Mouse (Mus musculus): ENCODE measurements at regions not wholly inside any gene's neighbourhood (a gene's known extent, or its start where the extent isn't known, plus 50 kb on each side); places are given as distances from the start of the nearest gene placed in this dataset.

GRCm38 (mm10) chr9:61816589-61817179 lies 97.7 kb downstream of the Rplp1 start:
- no peak for DNase-seq

- no peak for DNase-seq
Measured at GRCm38 (mm10) chr9:61815995-61816394, 98.3 kb downstream of the Rplp1 start.

GRCm38 (mm10) chr9:61813291-61813690 lies 101.1 kb downstream of the Rplp1 start:
- DNase-seq: no peak

GRCm38 (mm10) chr9:61812315-61812714 lies 102.0 kb downstream of the Rplp1 start:
- DNase-seq: no peak

- no peak for DNase-seq
Measured at GRCm38 (mm10) chr9:61810456-61810855, 103.9 kb downstream of the Rplp1 start.

GRCm38 (mm10) chr9:61808351-61809225 lies 105.8 kb downstream of the Rplp1 start:
- no peak for DNase-seq

GRCm38 (mm10) chr9:61805971-61806370 lies 108.4 kb downstream of the Rplp1 start:
- DNase-seq: no peak

- no peak for DNase-seq
Measured at GRCm38 (mm10) chr9:61803555-61803954, 110.8 kb downstream of the Rplp1 start.

- DNase-seq: no peak
Measured at GRCm38 (mm10) chr9:61802694-61803093, 111.6 kb downstream of the Rplp1 start.

GRCm38 (mm10) chr9:61799535-61799934 lies 114.8 kb downstream of the Rplp1 start:
- DNase-seq: no peak

- no peak for DNase-seq
Measured at GRCm38 (mm10) chr9:61795910-61796309, 118.4 kb downstream of the Rplp1 start.

GRCm38 (mm10) chr9:61791435-61792064 lies 122.8 kb downstream of the Rplp1 start:
- DNase-seq: no peak

GRCm38 (mm10) chr9:61790849-61791248 lies 123.5 kb downstream of the Rplp1 start:
- no peak for DNase-seq

GRCm38 (mm10) chr9:61789066-61789897 lies 125.1 kb downstream of the Rplp1 start:
- DNase-seq: no peak

GRCm38 (mm10) chr9:61781469-61781868 lies 132.9 kb downstream of the Rplp1 start:
- DNase-seq: no peak

- DNase-seq: no peak
Measured at GRCm38 (mm10) chr9:61780186-61780939, 134.0 kb downstream of the Rplp1 start.

GRCm38 (mm10) chr9:61779165-61779564 lies 135.2 kb downstream of the Rplp1 start:
- no peak for DNase-seq

GRCm38 (mm10) chr9:61776446-61776845 lies 137.9 kb downstream of the Rplp1 start:
- DNase-seq: no peak

- no peak for DNase-seq
Measured at GRCm38 (mm10) chr9:61770207-61770955, 144.0 kb downstream of the Rplp1 start.

GRCm38 (mm10) chr9:61766187-61766586 lies 148.2 kb downstream of the Rplp1 start:
- no peak for DNase-seq

- no peak for DNase-seq
Measured at GRCm38 (mm10) chr9:61765366-61765765, 149.0 kb downstream of the Rplp1 start.
